Mouse (Mus musculus): ENCODE results near the gene Themis. TPM values are rescaled to one million over a fixed set of nuclear protein-coding genes. Genes with fewer than 3 reads are reported as not detected.

Themis gene
- polyA plus RNA-seq, 1 experiment from 2014 or later: not detected

DNA sequence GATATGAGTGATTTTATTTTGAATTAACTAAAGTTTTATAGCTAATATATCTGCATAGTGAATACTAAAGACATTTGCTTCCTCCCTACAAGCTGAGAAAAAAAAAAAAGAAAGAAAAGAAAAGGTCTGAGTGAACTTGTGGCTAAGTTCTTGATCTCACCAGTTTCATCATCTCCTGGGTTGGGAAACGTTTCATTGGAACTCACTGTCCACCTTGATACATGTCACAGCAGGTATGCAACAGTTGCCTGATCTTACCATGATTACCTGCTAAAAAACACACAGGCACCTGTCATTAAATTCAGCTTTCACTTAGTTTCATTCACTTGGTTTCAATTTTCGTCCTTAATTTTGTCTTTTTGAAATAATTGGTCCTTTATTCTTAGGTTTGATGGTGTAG is 85.2 kb downstream of the Themis start:
- 75% methylated on average over 2 of the region's 2 CpGs for WGBS
- ATAC-seq: no peak
- Histone ChIP-seq H3K27ac (ENCODE audit: low read length) (no peak overlapping the region), H3K27me3 (replicated peaks; ENCODE audit: control insufficient read depth, insufficient read depth, low read length) (no peaks in the 10 kb centered on the region), H3K4me2 (ENCODE audit: low read length) (no peak overlapping the region), H3K36me3 (ENCODE audit: control insufficient read depth, insufficient read depth) (no peaks in the 10 kb centered on the region), H3K9me3 (ENCODE audit: control insufficient read depth, low read length) (no peaks in the 10 kb centered on the region), H3K9ac (replicated peaks; ENCODE audit: low read depth, low read length) (no peak overlapping the region), H3K4me1 (replicated peaks; ENCODE audit: control insufficient read depth, insufficient read depth, low read length) (no peaks in the 10 kb centered on the region), H3K4me3 (replicated peaks; ENCODE audit: low read length) (no peak overlapping the region)

DNA sequence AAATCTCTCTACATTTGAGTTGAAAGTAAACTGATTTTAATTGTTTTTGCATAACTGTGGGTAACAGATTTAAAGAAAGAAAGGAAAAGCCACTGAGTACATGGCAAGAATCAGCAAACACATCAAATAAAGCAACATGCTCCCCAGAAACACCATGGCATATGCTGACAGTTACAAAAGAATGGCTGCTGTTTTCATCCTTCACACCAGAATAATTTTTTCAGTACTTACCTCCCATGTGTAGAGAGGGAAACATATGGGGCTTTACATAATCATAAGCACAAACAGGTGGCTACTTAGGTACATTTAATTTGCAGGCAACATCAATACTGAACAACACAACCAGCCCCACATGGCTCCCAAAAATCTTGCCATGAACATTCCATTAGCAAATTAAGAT is 86.8 kb downstream of the Themis start:
- no peak overlapping the region for H3K4me2 ChIP-seq (ENCODE audit: low read length)
- H3K4me1 ChIP-seq (replicated peaks; ENCODE audit: control insufficient read depth, insufficient read depth, low read length): no peaks in the 10 kb centered on the region
- H3K9me3 ChIP-seq (ENCODE audit: control insufficient read depth, low read length): no peaks in the 10 kb centered on the region
- no peaks in the 10 kb centered on the region for H3K36me3 ChIP-seq (ENCODE audit: control insufficient read depth, insufficient read depth)
- peak; percentile 73 for ATAC-seq
- H3K9ac ChIP-seq (replicated peaks; ENCODE audit: low read depth, low read length): no peak overlapping the region
- H3K27me3 ChIP-seq (replicated peaks; ENCODE audit: control insufficient read depth, insufficient read depth, low read length): no peaks in the 10 kb centered on the region
- no peak overlapping the region for H3K27ac ChIP-seq (ENCODE audit: low read length)
- no peak overlapping the region for H3K4me3 ChIP-seq (replicated peaks; ENCODE audit: low read length)

- H3K4me3 ChIP-seq (replicated peaks; ENCODE audit: low read length): no peak overlapping the region
- no peak overlapping the region for H3K27ac ChIP-seq (ENCODE audit: low read length)
- no peak overlapping the region for H3K9ac ChIP-seq (replicated peaks; ENCODE audit: low read depth, low read length)
- no peaks in the 10 kb centered on the region for H3K4me1 ChIP-seq (replicated peaks; ENCODE audit: control insufficient read depth, insufficient read depth, low read length)
- WGBS: 73% methylated on average over 5 of the region's 5 CpGs
- no peaks in the 10 kb centered on the region for H3K36me3 ChIP-seq (ENCODE audit: control insufficient read depth, insufficient read depth)
- H3K27me3 ChIP-seq (replicated peaks; ENCODE audit: control insufficient read depth, insufficient read depth, low read length): no peaks in the 10 kb centered on the region
- no peaks in the 10 kb centered on the region for H3K9me3 ChIP-seq (ENCODE audit: control insufficient read depth, low read length)
- H3K4me2 ChIP-seq (ENCODE audit: low read length): no peak overlapping the region
- ATAC-seq: no peak
These were observed 108.7 kb downstream of the Themis start for GRCm38 (mm10) chr10:28776777-28777402.

DNA sequence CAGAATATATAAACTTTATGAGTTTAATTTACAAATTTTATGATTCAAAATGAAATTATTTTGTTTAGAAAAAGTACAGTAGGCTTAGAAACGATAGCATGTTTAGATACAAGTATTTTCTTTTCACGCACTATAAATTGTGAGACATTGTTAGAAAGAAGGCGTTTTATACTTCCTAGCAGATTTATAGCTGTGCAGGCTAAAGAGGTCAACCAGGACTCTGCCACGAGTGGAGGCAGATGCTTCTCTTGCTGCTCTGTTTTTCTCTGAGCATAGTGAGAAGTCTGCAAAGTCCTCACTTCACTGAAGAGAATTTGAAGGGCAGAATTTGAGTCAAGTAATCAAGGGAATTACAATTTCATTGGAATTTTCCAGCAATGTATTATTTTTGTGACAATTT is 131.3 kb downstream of the Themis start:
- ATAC-seq: no peak
- no peaks in the 10 kb centered on the region for H3K27me3 ChIP-seq (replicated peaks; ENCODE audit: control insufficient read depth, insufficient read depth, low read length)
- H3K9ac ChIP-seq (replicated peaks; ENCODE audit: low read depth, low read length): no peak overlapping the region
- WGBS: 86% methylated on average over 4 of the region's 4 CpGs
- H3K4me3 ChIP-seq (replicated peaks; ENCODE audit: low read length): no peak overlapping the region
- H3K27ac ChIP-seq (ENCODE audit: low read length): no peak overlapping the region
- no peaks in the 10 kb centered on the region for H3K4me1 ChIP-seq (replicated peaks; ENCODE audit: control insufficient read depth, insufficient read depth, low read length)
- H3K9me3 ChIP-seq (ENCODE audit: control insufficient read depth, low read length): no peaks in the 10 kb centered on the region
- no peak overlapping the region for H3K4me2 ChIP-seq (ENCODE audit: low read length)
- no peaks in the 10 kb centered on the region for H3K36me3 ChIP-seq (ENCODE audit: control insufficient read depth, insufficient read depth)

DNA sequence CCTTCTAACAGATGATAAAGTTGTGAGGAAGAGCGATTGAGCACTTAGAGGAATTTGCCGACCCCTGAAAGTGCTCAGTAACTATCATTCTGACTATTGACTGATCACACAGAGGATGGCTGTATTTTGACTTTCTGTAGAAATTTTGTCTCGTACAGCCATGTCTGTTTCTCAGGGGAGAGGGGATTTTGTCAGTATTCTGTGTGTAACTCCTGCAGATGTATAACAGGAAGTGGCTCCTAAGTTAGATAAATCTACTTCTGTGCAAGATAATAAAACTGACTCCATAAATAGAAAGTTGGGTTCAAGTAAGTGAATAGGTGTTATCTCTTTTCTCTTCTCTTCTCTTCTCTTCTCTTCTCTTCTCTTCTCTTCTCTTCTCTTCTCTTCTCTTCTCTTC is 137.0 kb downstream of the Themis start:
- H3K27ac ChIP-seq (ENCODE audit: low read length): no peak overlapping the region
- H3K27me3 ChIP-seq (replicated peaks; ENCODE audit: control insufficient read depth, insufficient read depth, low read length): no peaks in the 10 kb centered on the region
- no peak overlapping the region for H3K4me3 ChIP-seq (replicated peaks; ENCODE audit: low read length)
- H3K9me3 ChIP-seq (ENCODE audit: control insufficient read depth, low read length): no peaks in the 10 kb centered on the region
- no peak overlapping the region for H3K4me2 ChIP-seq (ENCODE audit: low read length)
- ATAC-seq: no peak
- no peaks in the 10 kb centered on the region for H3K4me1 ChIP-seq (replicated peaks; ENCODE audit: control insufficient read depth, insufficient read depth, low read length)
- WGBS: 86% methylated on average over 3 of the region's 3 CpGs
- no peaks in the 10 kb centered on the region for H3K36me3 ChIP-seq (ENCODE audit: control insufficient read depth, insufficient read depth)
- no peak overlapping the region for H3K9ac ChIP-seq (replicated peaks; ENCODE audit: low read depth, low read length)

GRCm38 (mm10) chr10:28811928-28812570 is 143.9 kb downstream of the Themis start:
- Histone ChIP-seq H3K9me3 (ENCODE audit: control insufficient read depth, low read length) (no peaks in the 10 kb centered on the region), H3K9ac (replicated peaks; ENCODE audit: low read depth, low read length) (no peak overlapping the region), H3K36me3 (ENCODE audit: control insufficient read depth, insufficient read depth) (no peaks in the 10 kb centered on the region), H3K27ac (ENCODE audit: low read length) (peak overlapping the region; percentile 66), H3K4me1 (replicated peaks; ENCODE audit: control insufficient read depth, insufficient read depth, low read length) (no peaks in the 10 kb centered on the region), H3K4me3 (replicated peaks; ENCODE audit: low read length) (no peak overlapping the region), H3K4me2 (ENCODE audit: low read length) (no peak overlapping the region), H3K27me3 (replicated peaks; ENCODE audit: control insufficient read depth, insufficient read depth, low read length) (no peaks in the 10 kb centered on the region)
- WGBS: 77% methylated on average over 5 of the region's 5 CpGs
- ATAC-seq: peak; percentile 78

GRCm38 (mm10) chr10:28812571-28812936 is 144.4 kb downstream of the Themis start:
- Histone ChIP-seq H3K4me3 (replicated peaks; ENCODE audit: low read length) (no peak overlapping the region), H3K27me3 (replicated peaks; ENCODE audit: control insufficient read depth, insufficient read depth, low read length) (no peaks in the 10 kb centered on the region), H3K27ac (ENCODE audit: low read length) (no peak overlapping the region), H3K9ac (replicated peaks; ENCODE audit: low read depth, low read length) (no peak overlapping the region), H3K36me3 (ENCODE audit: control insufficient read depth, insufficient read depth) (no peaks in the 10 kb centered on the region), H3K9me3 (ENCODE audit: control insufficient read depth, low read length) (no peaks in the 10 kb centered on the region), H3K4me2 (ENCODE audit: low read length) (no peak overlapping the region), H3K4me1 (replicated peaks; ENCODE audit: control insufficient read depth, insufficient read depth, low read length) (no peaks in the 10 kb centered on the region)
- peak; percentile 59; the same call in 1 of the 2 replicates for ATAC-seq

DNA sequence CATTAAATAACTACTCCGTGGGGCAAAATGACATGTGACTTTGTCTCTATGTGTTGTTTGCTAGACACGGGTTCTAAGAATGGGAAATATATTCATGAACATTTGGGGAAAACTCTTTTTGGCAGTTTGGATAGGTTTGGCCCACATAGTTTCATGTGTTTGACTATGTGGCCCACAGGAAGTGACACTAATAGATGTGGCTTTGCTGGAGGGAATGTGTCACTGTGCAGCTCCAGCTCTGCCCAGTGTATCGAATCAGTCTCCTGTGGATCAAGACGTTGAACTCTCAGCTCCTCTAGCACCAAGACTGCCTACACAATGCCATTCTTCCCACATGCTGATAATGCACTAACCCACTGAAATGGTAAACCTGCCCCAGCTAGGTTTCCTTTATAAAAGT is 148.0 kb downstream of the Themis start:
- WGBS: 61% methylated on average over 4 of the region's 4 CpGs
- H3K27ac ChIP-seq (ENCODE audit: low read length): no peak overlapping the region
- H3K27me3 ChIP-seq (replicated peaks; ENCODE audit: control insufficient read depth, insufficient read depth, low read length): no peaks in the 10 kb centered on the region
- no peak for ATAC-seq
- no peaks in the 10 kb centered on the region for H3K9me3 ChIP-seq (ENCODE audit: control insufficient read depth, low read length)
- no peaks in the 10 kb centered on the region for H3K36me3 ChIP-seq (ENCODE audit: control insufficient read depth, insufficient read depth)
- H3K4me1 ChIP-seq (replicated peaks; ENCODE audit: control insufficient read depth, insufficient read depth, low read length): no peaks in the 10 kb centered on the region
- no peak overlapping the region for H3K9ac ChIP-seq (replicated peaks; ENCODE audit: low read depth, low read length)
- no peak overlapping the region for H3K4me2 ChIP-seq (ENCODE audit: low read length)
- no peak overlapping the region for H3K4me3 ChIP-seq (replicated peaks; ENCODE audit: low read length)

DNA sequence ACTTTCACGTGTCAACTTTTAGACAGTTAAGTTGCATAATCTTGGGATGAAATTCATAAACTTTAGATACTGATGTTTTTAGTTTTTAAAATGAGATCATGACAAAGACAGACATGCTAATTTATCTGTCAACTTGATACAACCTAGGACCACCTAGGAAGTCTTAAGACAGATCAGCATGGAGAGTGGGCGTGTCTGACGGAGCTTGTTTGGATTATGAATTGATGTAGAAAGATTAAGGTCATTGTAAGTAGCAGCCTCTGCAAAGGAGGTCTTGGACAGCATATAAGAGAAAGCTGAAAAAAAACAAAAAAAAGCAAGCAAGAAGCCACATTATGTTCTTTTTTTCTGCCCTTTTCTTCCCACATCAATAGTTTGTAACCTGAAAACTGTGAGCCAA is 154.2 kb downstream of the Themis start:
- Histone ChIP-seq H3K27ac (ENCODE audit: low read length) (no peak overlapping the region), H3K4me3 (replicated peaks; ENCODE audit: low read length) (no peak overlapping the region), H3K9me3 (ENCODE audit: control insufficient read depth, low read length) (no peaks in the 10 kb centered on the region), H3K4me1 (replicated peaks; ENCODE audit: control insufficient read depth, insufficient read depth, low read length) (no peaks in the 10 kb centered on the region), H3K9ac (replicated peaks; ENCODE audit: low read depth, low read length) (no peak overlapping the region), H3K36me3 (ENCODE audit: control insufficient read depth, insufficient read depth) (no peaks in the 10 kb centered on the region), H3K27me3 (replicated peaks; ENCODE audit: control insufficient read depth, insufficient read depth, low read length) (no peaks in the 10 kb centered on the region), H3K4me2 (ENCODE audit: low read length) (no peak overlapping the region)
- ATAC-seq: no peak
- WGBS: 78% methylated on average over 3 of the region's 3 CpGs

- WGBS: 69% methylated on average over 2 of the region's 2 CpGs
- H3K27ac ChIP-seq (ENCODE audit: low read length): no peak overlapping the region
- H3K36me3 ChIP-seq (ENCODE audit: control insufficient read depth, insufficient read depth): no peaks in the 10 kb centered on the region
- H3K27me3 ChIP-seq (replicated peaks; ENCODE audit: control insufficient read depth, insufficient read depth, low read length): no peaks in the 10 kb centered on the region
- no peak overlapping the region for H3K4me2 ChIP-seq (ENCODE audit: low read length)
- peaks cover 7% of the 10 kb centered on the region for H3K4me1 ChIP-seq (replicated peaks; ENCODE audit: control insufficient read depth, insufficient read depth, low read length)
- no peak overlapping the region for H3K9ac ChIP-seq (replicated peaks; ENCODE audit: low read depth, low read length)
- no peak overlapping the region for H3K4me3 ChIP-seq (replicated peaks; ENCODE audit: low read length)
- ATAC-seq: no peak
- no peaks in the 10 kb centered on the region for H3K9me3 ChIP-seq (ENCODE audit: control insufficient read depth, low read length)
These were observed 174.4 kb downstream of the Themis start for GRCm38 (mm10) chr10:28842605-28843004.

All from forebrain, embryonic 16.5 days (tissue).